Mouse (Mus musculus): ENCODE results near the gene Dnase1l1. TPM values are rescaled to one million over a fixed set of nuclear protein-coding genes. Genes with fewer than 3 reads are reported as not detected.

Dnase1l1 gene
- polyA plus RNA-seq, 1 experiment: 5.9 TPM

GRCm38 (mm10) chrX:74270902-74271551 is 11.1 kb downstream of the Dnase1l1 start:
- TF ChIP-seq CTCF (IDR thresholded peaks at IDR 0.05; ENCODE audit: low read depth, low read length) (no peak), EP300 (IDR thresholded peaks at IDR 0.05; ENCODE audit: insufficient read depth, low read depth, low read length) (no peak), POLR2A (IDR thresholded peaks at IDR 0.05; ENCODE audit: insufficient read depth, low read length) (no peak)
- Histone ChIP-seq H3K36me3 (ENCODE audit: control insufficient read depth, insufficient read depth, low read length, poor library complexity, severe bottlenecking) (peaks cover 20% of the 10 kb centered on the region), H3K4me1 (ENCODE audit: control insufficient read depth, insufficient read depth, low read length) (no peaks in the 10 kb centered on the region), H3K9ac (ENCODE audit: low read depth, poor library complexity, severe bottlenecking) (peak overlapping the region; percentile 89), H3K27me3 (ENCODE audit: control insufficient read depth, insufficient read depth, low read length, poor library complexity, severe bottlenecking) (no peaks in the 10 kb centered on the region), H3K9me3 (replicated peaks; ENCODE audit: control insufficient read depth, insufficient read depth, low read length, poor library complexity, severe bottlenecking) (no peaks in the 10 kb centered on the region), H3K4me3 (ENCODE audit: low read depth, low read length) (peak overlapping the region; percentile 94), H3K27ac (ENCODE audit: insufficient read depth, low read length) (peak overlapping the region; percentile 58; the same call in 1 of the 2 replicates)

- H3K4me1 ChIP-seq (ENCODE audit: control insufficient read depth, insufficient read depth, low read length): no peaks in the 10 kb centered on the region
- no peaks in the 10 kb centered on the region for H3K9me3 ChIP-seq (replicated peaks; ENCODE audit: control insufficient read depth, insufficient read depth, low read length, poor library complexity, severe bottlenecking)
- H3K4me3 ChIP-seq (ENCODE audit: low read depth, low read length): peak within 1 kb of the TSS; percentile 94
- no peak for TF ChIP-seq CTCF (IDR thresholded peaks at IDR 0.05; ENCODE audit: low read depth, low read length)
- peak; percentile 83 for TF ChIP-seq POLR2A (IDR thresholded peaks at IDR 0.05; ENCODE audit: insufficient read depth, low read length)
- 0 out of 2 replicates have a peak, but pooled peaks have one; percentile 27 for TF ChIP-seq EP300 (IDR thresholded peaks at IDR 0.05; ENCODE audit: insufficient read depth, low read depth, low read length)
- peak within 1 kb of the TSS; percentile 98 for H3K27ac ChIP-seq (ENCODE audit: insufficient read depth, low read length)
- peaks cover 20% of the 10 kb centered on the region for H3K36me3 ChIP-seq (ENCODE audit: control insufficient read depth, insufficient read depth, low read length, poor library complexity, severe bottlenecking)
- no peaks in the 10 kb centered on the region for H3K27me3 ChIP-seq (ENCODE audit: control insufficient read depth, insufficient read depth, low read length, poor library complexity, severe bottlenecking)
- peak within 1 kb of the TSS; percentile 89 for H3K9ac ChIP-seq (ENCODE audit: low read depth, poor library complexity, severe bottlenecking)
Measured at GRCm38 (mm10) chrX:74270062-74270901, 11.9 kb downstream of the Dnase1l1 start, which contains the start of gene Rpl10. TSS of gene Rpl10 (plus strand) at chrX:74270812.

GRCm38 (mm10) chrX:74269736-74270061 is 12.4 kb downstream of the Dnase1l1 start:
- Histone ChIP-seq H3K36me3 (ENCODE audit: control insufficient read depth, insufficient read depth, low read length, poor library complexity, severe bottlenecking) (peaks cover 20% of the 10 kb centered on the region), H3K4me3 (ENCODE audit: low read depth, low read length) (peak overlapping the region; percentile 94), H3K27ac (ENCODE audit: insufficient read depth, low read length) (peak overlapping the region; percentile 98), H3K9ac (ENCODE audit: low read depth, poor library complexity, severe bottlenecking) (peak overlapping the region; percentile 59), H3K27me3 (ENCODE audit: control insufficient read depth, insufficient read depth, low read length, poor library complexity, severe bottlenecking) (no peaks in the 10 kb centered on the region), H3K4me1 (ENCODE audit: control insufficient read depth, insufficient read depth, low read length) (no peaks in the 10 kb centered on the region), H3K9me3 (replicated peaks; ENCODE audit: control insufficient read depth, insufficient read depth, low read length, poor library complexity, severe bottlenecking) (no peaks in the 10 kb centered on the region)
- TF ChIP-seq POLR2A (IDR thresholded peaks at IDR 0.05; ENCODE audit: insufficient read depth, low read length) (no peak), EP300 (IDR thresholded peaks at IDR 0.05; ENCODE audit: insufficient read depth, low read depth, low read length) (no peak), CTCF (IDR thresholded peaks at IDR 0.05; ENCODE audit: low read depth, low read length) (no peak)

- H3K9ac ChIP-seq (ENCODE audit: low read depth, poor library complexity, severe bottlenecking): no peak overlapping the region
- no peaks in the 10 kb centered on the region for H3K9me3 ChIP-seq (replicated peaks; ENCODE audit: control insufficient read depth, insufficient read depth, low read length, poor library complexity, severe bottlenecking)
- no peaks in the 10 kb centered on the region for H3K4me1 ChIP-seq (ENCODE audit: control insufficient read depth, insufficient read depth, low read length)
Measured at GRCm38 (mm10) chrX:74257746-74258145, 24.4 kb downstream of the Dnase1l1 start.

GRCm38 (mm10) chrX:74254888-74255565 is 27.1 kb downstream of the Dnase1l1 start:
- Histone ChIP-seq H3K9me3 (replicated peaks; ENCODE audit: control insufficient read depth, insufficient read depth, low read length, poor library complexity, severe bottlenecking) (no peaks in the 10 kb centered on the region), H3K4me3 (ENCODE audit: low read depth, low read length) (peak overlapping the region; percentile 93), H3K27ac (ENCODE audit: insufficient read depth, low read length) (peak overlapping the region; percentile 68), H3K36me3 (ENCODE audit: control insufficient read depth, insufficient read depth, low read length, poor library complexity, severe bottlenecking) (peaks cover 17% of the 10 kb centered on the region), H3K4me1 (ENCODE audit: control insufficient read depth, insufficient read depth, low read length) (no peaks in the 10 kb centered on the region), H3K27me3 (ENCODE audit: control insufficient read depth, insufficient read depth, low read length, poor library complexity, severe bottlenecking) (no peaks in the 10 kb centered on the region), H3K9ac (ENCODE audit: low read depth, poor library complexity, severe bottlenecking) (peak overlapping the region; percentile 71)
- TF ChIP-seq EP300 (IDR thresholded peaks at IDR 0.05; ENCODE audit: insufficient read depth, low read depth, low read length) (no peak), POLR2A (IDR thresholded peaks at IDR 0.05; ENCODE audit: insufficient read depth, low read length) (no peak)

More at GRCm38 (mm10) chrX:74257746-74258145, 24.4 kb downstream of the Dnase1l1 start:
- no peak overlapping the region for H3K27ac ChIP-seq (ENCODE audit: insufficient read depth, low read length)
- TF ChIP-seq POLR2A (IDR thresholded peaks at IDR 0.05; ENCODE audit: insufficient read depth, low read length): no peak
- no peak for TF ChIP-seq EP300 (IDR thresholded peaks at IDR 0.05; ENCODE audit: insufficient read depth, low read depth, low read length)
- TF ChIP-seq CTCF (IDR thresholded peaks at IDR 0.05; ENCODE audit: low read depth, low read length): no peak
- no peaks in the 10 kb centered on the region for H3K27me3 ChIP-seq (ENCODE audit: control insufficient read depth, insufficient read depth, low read length, poor library complexity, severe bottlenecking)
- H3K4me3 ChIP-seq (ENCODE audit: low read depth, low read length): no peak overlapping the region
- peaks cover 17% of the 10 kb centered on the region for H3K36me3 ChIP-seq (ENCODE audit: control insufficient read depth, insufficient read depth, low read length, poor library complexity, severe bottlenecking)

All from ES-Bruce4 (cell line).